Mouse (Mus musculus): ENCODE measurements around the gene Tnrc18.

Tnrc18 gene

GRCm38 (mm10) chr5:142716056-142716455 is 101.4 kb downstream of the Tnrc18 start:
- no peak for DNase-seq

- DNase-seq = no peak
Measured at GRCm38 (mm10) chr5:142715059-142715458, 102.4 kb downstream of the Tnrc18 start.

- no peak for DNase-seq
Measured at GRCm38 (mm10) chr5:142713966-142714365, 103.5 kb downstream of the Tnrc18 start.

- no peak for DNase-seq
Measured at GRCm38 (mm10) chr5:142712373-142712772, 105.1 kb downstream of the Tnrc18 start.

GRCm38 (mm10) chr5:142709436-142709835 is 108.0 kb downstream of the Tnrc18 start:
- DNase-seq = no peak

- no peak for DNase-seq
Measured at GRCm38 (mm10) chr5:142707709-142708108, 109.8 kb downstream of the Tnrc18 start.

- DNase-seq = no peak
Measured at GRCm38 (mm10) chr5:142703569-142703968, 113.9 kb downstream of the Tnrc18 start.

GRCm38 (mm10) chr5:142702511-142703138 is 114.8 kb downstream of the Tnrc18 start:
- no peak for DNase-seq

- peak; percentile 69 for DNase-seq
Measured at GRCm38 (mm10) chr5:142701651-142702510, 115.6 kb downstream of the Tnrc18 start.

GRCm38 (mm10) chr5:142700842-142701589 is 116.4 kb downstream of the Tnrc18 start:
- DNase-seq = peak; percentile 48

GRCm38 (mm10) chr5:142697742-142698141 is 119.7 kb downstream of the Tnrc18 start:
- no peak for DNase-seq

GRCm38 (mm10) chr5:142696865-142697264 is 120.6 kb downstream of the Tnrc18 start:
- no peak for DNase-seq

- no peak for DNase-seq
Measured at GRCm38 (mm10) chr5:142696258-142696657, 121.2 kb downstream of the Tnrc18 start.

GRCm38 (mm10) chr5:142694627-142695340 is 122.7 kb downstream of the Tnrc18 start:
- DNase-seq = peak; percentile 63

GRCm38 (mm10) chr5:142693738-142694430 is 123.6 kb downstream of the Tnrc18 start:
- DNase-seq = no peak

GRCm38 (mm10) chr5:142692971-142693737 is 124.3 kb downstream of the Tnrc18 start:
- DNase-seq = no peak

- DNase-seq = no peak
Measured at GRCm38 (mm10) chr5:142692248-142692647, 125.2 kb downstream of the Tnrc18 start, which contains the start of gene Slc29a4. Gene Slc29a4 (plus strand): TSS chr5:142692512.

GRCm38 (mm10) chr5:142690343-142690742 is 127.1 kb downstream of the Tnrc18 start:
- no peak for DNase-seq

GRCm38 (mm10) chr5:142688866-142689265 is 128.6 kb downstream of the Tnrc18 start:
- DNase-seq = no peak

- no peak for DNase-seq
Measured at GRCm38 (mm10) chr5:142682529-142682928, 134.9 kb downstream of the Tnrc18 start.

- no peak for DNase-seq
Measured at GRCm38 (mm10) chr5:142681911-142682310, 135.6 kb downstream of the Tnrc18 start.
